Mouse (Mus musculus) megakaryocyte, embryonic 14.5 days (primary cell): Measurements from ENCODE around the gene Fam174a.

ENCODE experiments used
- FLI1 ChIP-seq: IDR thresholded peaks from 2 replicates; pipeline ENCODE4 v1.6.1; 2012; ENCODE audit warnings: low read length, inconsistent platforms, mixed read lengths
- GATA1 ChIP-seq: IDR thresholded peaks from 3 replicates; pipeline ENCODE4 v1.6.1; 2012; ENCODE audit warnings: mixed read lengths, low read length, inconsistent platforms, borderline replicate concordance

- TF ChIP-seq GATA1 (no peak), FLI1 (no peak)
Observed at GRCm38 (mm10) chr1:95354146-95354545, 40.7 kb downstream of the Fam174a start.
